Comparison of ENCODE assay signal across 8 mouse cellular contexts in the genomic region with DNA sequence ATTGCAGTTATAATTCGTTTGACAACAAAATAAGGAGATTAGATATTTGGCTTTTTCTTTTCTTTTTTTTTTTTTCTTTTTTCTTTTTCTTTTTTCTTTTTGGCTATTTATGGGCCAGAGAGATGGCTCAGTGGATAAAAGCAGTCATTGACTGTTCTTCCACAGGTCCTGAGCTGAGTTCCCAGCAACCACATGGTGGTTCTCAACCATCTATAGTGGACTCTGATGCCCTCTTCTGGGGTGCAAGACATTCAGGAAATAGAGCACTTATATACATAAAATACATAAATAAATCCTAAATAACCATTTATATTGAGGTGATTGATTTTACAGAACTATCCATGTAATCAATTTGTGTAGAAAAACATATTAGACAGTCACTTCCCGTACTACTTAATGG. TPM values are rescaled to one million over a fixed set of nuclear protein-coding genes. Genes with fewer than 3 reads are reported as not detected.
DNase-seq lines count a peak whose midpoint lies in the region; ATAC-seq and TF ChIP-seq lines count a peak whose summit lies in the region.

No protein-coding gene starts in this region.

- no peak for DNase-seq in kidney, postnatal 0 days (ENCODE audit: low spot score)
- DNase-seq in kidney, postnatal 4 days = no peak
- no peak for DNase-seq in embryonic facial prominence, embryonic 10.5 days (ENCODE audit: low spot score)
- no peak for DNase-seq in cerebellum, adult 9-11 months
- no peak for DNase-seq in retina, postnatal 1 day
- no peak for DNase-seq in adrenal gland, postnatal 25 days

- H3K36me3 ChIP-seq in kidney, postnatal 0 days (ENCODE audit: insufficient read depth, low read length) = no peaks in the 10 kb centered on the region
- H3K36me3 ChIP-seq in embryonic facial prominence, embryonic 10.5 days (replicated peaks) = peaks cover 22% of the 10 kb centered on the region
- H3K36me3 ChIP-seq in intestine, embryonic 15.5 days = no peaks in the 10 kb centered on the region
- no peaks in the 10 kb centered on the region for H3K36me3 ChIP-seq in neural tube, embryonic 13.5 days

- no peak for ATAC-seq in kidney, postnatal 0 days (replicated peaks; ENCODE audit: low FRiP score, low read depth)
- ATAC-seq in intestine, embryonic 15.5 days = no peak
- ATAC-seq in neural tube, embryonic 13.5 days (ENCODE audit: low read depth) = no peak

- peak overlapping the region; percentile 70 for H3K4me2 ChIP-seq in kidney, postnatal 0 days (ENCODE audit: low read length)
- peak overlapping the region; percentile 62 for H3K4me2 ChIP-seq in intestine, embryonic 15.5 days (replicated peaks)
- H3K4me2 ChIP-seq in neural tube, embryonic 13.5 days = peak overlapping the region; percentile 91

- no peak overlapping the region for H3K27ac ChIP-seq in kidney, postnatal 0 days
- no peak overlapping the region for H3K27ac ChIP-seq in embryonic facial prominence, embryonic 10.5 days (replicated peaks)
- no peak overlapping the region for H3K27ac ChIP-seq in intestine, embryonic 15.5 days
- H3K27ac ChIP-seq in neural tube, embryonic 13.5 days (replicated peaks) = no peak overlapping the region

- H3K9ac ChIP-seq in kidney, postnatal 0 days (ENCODE audit: low read depth, low read length) = peak overlapping the region; percentile 98; the same call in 1 of the 2 replicates
- no peak overlapping the region; the same call in 1 of the 2 replicates for H3K9ac ChIP-seq in intestine, embryonic 15.5 days
- H3K9ac ChIP-seq in neural tube, embryonic 13.5 days = peak overlapping the region; percentile 96; the same call in 1 of the 2 replicates

- peak overlapping the region; percentile 99 for H3K4me3 ChIP-seq in kidney, postnatal 0 days (replicated peaks; ENCODE audit: low read depth, low read length)
- peak overlapping the region; percentile 100 for H3K4me3 ChIP-seq in embryonic facial prominence, embryonic 10.5 days
- H3K4me3 ChIP-seq in intestine, embryonic 15.5 days (replicated peaks) = peak overlapping the region; percentile 97
- H3K4me3 ChIP-seq in neural tube, embryonic 13.5 days = peak overlapping the region; percentile 99

- H3K4me1 ChIP-seq in kidney, postnatal 0 days (replicated peaks; ENCODE audit: insufficient read depth, low read length) = peaks cover 12% of the 10 kb centered on the region
- peaks cover 24% of the 10 kb centered on the region for H3K4me1 ChIP-seq in embryonic facial prominence, embryonic 10.5 days
- H3K4me1 ChIP-seq in intestine, embryonic 15.5 days (replicated peaks) = peaks cover 3% of the 10 kb centered on the region; the same call in 1 of the 2 replicates
- peaks cover 37% of the 10 kb centered on the region for H3K4me1 ChIP-seq in neural tube, embryonic 13.5 days (replicated peaks)

- TF ChIP-seq CTCF in kidney, postnatal 0 days (IDR thresholded peaks at IDR 0.05; ENCODE audit: low read depth) = peak; percentile 23; the same call in 1 of the 2 replicates

- 40% methylated on average over 2 of the region's 2 CpGs for WGBS in kidney, postnatal 0 days
- 49% methylated on average over 2 of the region's 2 CpGs for WGBS in embryonic facial prominence, embryonic 10.5 days
- 47% methylated on average over 2 of the region's 2 CpGs for WGBS in intestine, embryonic 15.5 days
- 45% methylated on average over 2 of the region's 2 CpGs for whole genome bisulfite sequencing in neural tube, embryonic 13.5 days

- H3K27me3 ChIP-seq in kidney, postnatal 0 days (ENCODE audit: insufficient read depth, low read length) = no peaks in the 10 kb centered on the region
- H3K27me3 ChIP-seq in embryonic facial prominence, embryonic 10.5 days (replicated peaks; ENCODE audit: low read depth, poor library complexity, severe bottlenecking) = no peaks in the 10 kb centered on the region
- H3K27me3 ChIP-seq in intestine, embryonic 15.5 days (replicated peaks) = no peaks in the 10 kb centered on the region
- H3K27me3 ChIP-seq in neural tube, embryonic 13.5 days = no peaks in the 10 kb centered on the region

- no peaks in the 10 kb centered on the region for H3K9me3 ChIP-seq in kidney, postnatal 0 days (replicated peaks; ENCODE audit: low read length)
- no peaks in the 10 kb centered on the region for H3K9me3 ChIP-seq in embryonic facial prominence, embryonic 10.5 days
- H3K9me3 ChIP-seq in intestine, embryonic 15.5 days = no peaks in the 10 kb centered on the region
- no peaks in the 10 kb centered on the region for H3K9me3 ChIP-seq in neural tube, embryonic 13.5 days

RNA-seq across cellular contexts. Expression of gene Naa15, which starts 2.5 kb away (rescaled TPM):
- 26.5 and 26.6 TPM in 2 replicates for polyA plus RNA-seq in kidney, postnatal 0 days (2015; fragmentation: Nextera tagmentation; extraction: Ambion mirVana)
- polyA plus RNA-seq in embryonic facial prominence, embryonic 10.5 days (2016; fragmentation: Nextera tagmentation; extraction: Ambion mirVana) = 68.2 and 69.9 TPM in 2 replicates
- 45.7 and 51.6 TPM in 2 replicates for polyA plus RNA-seq in intestine, embryonic 15.5 days (2015; fragmentation: Nextera tagmentation; extraction: Ambion mirVana)
- 49.8 and 54.2 TPM in 2 replicates for polyA plus RNA-seq in neural tube, embryonic 13.5 days (2015; fragmentation: Nextera tagmentation; extraction: Ambion mirVana)
- total RNA-seq in adrenal gland, postnatal 25 days (2021) = 56.0 and 65.8 TPM in 2 replicates

RNA-seq across cellular contexts. Expression of gene Ndufc1, which starts 8.7 kb away (rescaled TPM):
- 1,354 and 1,434 TPM in 2 replicates for polyA plus RNA-seq in kidney, postnatal 0 days (2015; fragmentation: Nextera tagmentation; extraction: Ambion mirVana)
- 646 and 663 TPM in 2 replicates for polyA plus RNA-seq in embryonic facial prominence, embryonic 10.5 days (2016; fragmentation: Nextera tagmentation; extraction: Ambion mirVana)
- polyA plus RNA-seq in intestine, embryonic 15.5 days (2015; fragmentation: Nextera tagmentation; extraction: Ambion mirVana) = 798 and 916 TPM in 2 replicates
- 833 and 860 TPM in 2 replicates for polyA plus RNA-seq in neural tube, embryonic 13.5 days (2015; fragmentation: Nextera tagmentation; extraction: Ambion mirVana)
- 716 and 732 TPM in 2 replicates for total RNA-seq in adrenal gland, postnatal 25 days (2021)

RNA-seq across cellular contexts. Expression of gene Mgarp, which starts 20.9 kb away (rescaled TPM):
- 0.76 and 0.88 TPM in 2 replicates for polyA plus RNA-seq in kidney, postnatal 0 days (2015; fragmentation: Nextera tagmentation; extraction: Ambion mirVana)
- polyA plus RNA-seq in embryonic facial prominence, embryonic 10.5 days (2016; fragmentation: Nextera tagmentation; extraction: Ambion mirVana) = 8.0 and 8.7 TPM in 2 replicates
- 4.0 and 7.5 TPM in 2 replicates for polyA plus RNA-seq in intestine, embryonic 15.5 days (2015; fragmentation: Nextera tagmentation; extraction: Ambion mirVana)
- polyA plus RNA-seq in neural tube, embryonic 13.5 days (2015; fragmentation: Nextera tagmentation; extraction: Ambion mirVana) = 0.28 and 1.7 TPM in 2 replicates
- total RNA-seq in adrenal gland, postnatal 25 days (2021) = 637 and 688 TPM in 2 replicates
